Comparison of ENCODE assay signal across 8 mouse cellular contexts in the genomic region with DNA sequence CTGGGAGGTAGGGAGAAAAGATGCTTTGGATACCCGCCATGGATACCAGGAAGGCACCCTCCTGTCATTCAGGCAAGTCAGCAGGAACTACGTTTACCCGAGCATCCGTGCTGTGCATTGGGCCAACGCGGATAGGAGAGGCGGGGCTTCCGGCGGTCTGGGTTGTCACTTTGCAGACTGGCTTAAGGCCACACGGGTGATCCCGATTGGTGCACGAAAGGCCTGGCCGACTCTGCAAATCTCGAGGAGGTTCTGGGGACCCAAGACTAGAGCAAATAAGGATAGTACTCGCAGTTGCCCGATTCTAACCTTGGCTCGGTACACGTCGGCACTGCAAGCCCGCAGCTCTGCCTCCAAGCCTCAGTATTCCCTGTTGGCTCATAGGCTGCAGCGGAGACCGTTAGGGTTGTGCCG. TPM values are rescaled to one million over a fixed set of nuclear protein-coding genes. Genes with fewer than 3 reads are reported as not detected.
DNase-seq lines count a peak whose midpoint lies in the region; ATAC-seq and TF ChIP-seq lines count a peak whose summit lies in the region.

A gene (plus strand): TSS at position 161 of the 414 bp plus-strand sequence.

- H3K4me3 ChIP-seq in kidney, embryonic 14.5 days (ENCODE audit: low read length): peak within 1 kb of the TSS; percentile 90
- H3K4me3 ChIP-seq in limb, embryonic 15.5 days: peak within 1 kb of the TSS; percentile 92
- peak within 1 kb of the TSS; percentile 85 for H3K4me3 ChIP-seq in midbrain, postnatal 0 days (ENCODE audit: low read depth, low read length)

- H3K27me3 ChIP-seq in kidney, embryonic 14.5 days (ENCODE audit: control insufficient read depth, insufficient read depth, low read length): no peaks in the 10 kb centered on the region
- H3K27me3 ChIP-seq in limb, embryonic 15.5 days: no peaks in the 10 kb centered on the region
- no peaks in the 10 kb centered on the region for H3K27me3 ChIP-seq in midbrain, postnatal 0 days (ENCODE audit: insufficient read depth, low read length)

- peak; percentile 91 for DNase-seq in CD4-positive helper T cell, adult 2 months (ENCODE audit: low read depth, low spot score)
- peak; percentile 97 for DNase-seq in brain, embryonic 14.5 days (ENCODE audit: low read depth)
- peak; percentile 92 to 94 for DNase-seq in heart, adult 9 months (ENCODE audit: low spot score in 2 of 2)
- peak; percentile 94 for DNase-seq in midbrain, postnatal 0 days (ENCODE audit: low spot score)
- peak; percentile 69 to 78 for DNase-seq in spleen, postnatal 14 days (ENCODE audit: low spot score in 2 of 2)

- H3K9me3 ChIP-seq in kidney, embryonic 14.5 days (ENCODE audit: control insufficient read depth, low read length): no peaks in the 10 kb centered on the region
- no peaks in the 10 kb centered on the region for H3K9me3 ChIP-seq in limb, embryonic 15.5 days
- no peaks in the 10 kb centered on the region for H3K9me3 ChIP-seq in midbrain, postnatal 0 days (ENCODE audit: low read length)

- H3K9ac ChIP-seq in kidney, embryonic 14.5 days (ENCODE audit: low read depth, low read length): peak within 1 kb of the TSS; percentile 89
- peak within 1 kb of the TSS; percentile 92 for H3K9ac ChIP-seq in limb, embryonic 15.5 days
- peak within 1 kb of the TSS; percentile 87 for H3K9ac ChIP-seq in midbrain, postnatal 0 days (replicated peaks; ENCODE audit: low read length, poor library complexity, severe bottlenecking)

- H3K4me2 ChIP-seq in kidney, embryonic 14.5 days (replicated peaks; ENCODE audit: low read depth, low read length): peak within 1 kb of the TSS; percentile 94
- H3K4me2 ChIP-seq in limb, embryonic 15.5 days: peak within 1 kb of the TSS; percentile 84
- peak within 1 kb of the TSS; percentile 96 for H3K4me2 ChIP-seq in midbrain, postnatal 0 days (ENCODE audit: low read depth, low read length, poor library complexity, severe bottlenecking)

- H3K36me3 ChIP-seq in kidney, embryonic 14.5 days (ENCODE audit: control insufficient read depth, insufficient read depth, low read length): peaks cover 22% of the 10 kb centered on the region
- H3K36me3 ChIP-seq in limb, embryonic 15.5 days: peaks cover 22% of the 10 kb centered on the region
- H3K36me3 ChIP-seq in midbrain, postnatal 0 days (ENCODE audit: insufficient read depth, low read length): peaks cover 19% of the 10 kb centered on the region

- no peak for TF ChIP-seq CTCF in brain, embryonic 14.5 days (IDR thresholded peaks at IDR 0.05; ENCODE audit: borderline replicate concordance, extremely low read depth, insufficient read depth, insufficient read length)
- no peak for TF ChIP-seq CTCF in midbrain, postnatal 0 days (IDR thresholded peaks at IDR 0.05)

- peak within 1 kb of the TSS; percentile 86 for H3K27ac ChIP-seq in kidney, embryonic 14.5 days (ENCODE audit: low read depth, low read length)
- H3K27ac ChIP-seq in limb, embryonic 15.5 days: peak within 1 kb of the TSS; percentile 94
- H3K27ac ChIP-seq in midbrain, postnatal 0 days (ENCODE audit: low read depth, low read length): peak within 1 kb of the TSS; percentile 71

- WGBS in kidney, embryonic 14.5 days: 1% methylated on average over 23 of the region's 23 CpGs
- 0% methylated on average over 23 of the region's 23 CpGs for WGBS in limb, embryonic 15.5 days
- WGBS in midbrain, postnatal 0 days: under 1% methylated on average over 23 of the region's 23 CpGs

- peak; percentile 88 for ATAC-seq in erythroblast, adult 5-6 weeks (replicated peaks; ENCODE audit: low FRiP score, poor library complexity, severe bottlenecking)
- peak; percentile 90 for ATAC-seq in kidney, embryonic 14.5 days (ENCODE audit: low FRiP score, low TSS enrichment)
- peak; percentile 87 for ATAC-seq in limb, embryonic 15.5 days (ENCODE audit: insufficient number of reproducible peaks, low FRiP score, low TSS enrichment, low read depth)
- peak; percentile 89 for ATAC-seq in midbrain, postnatal 0 days (ENCODE audit: low FRiP score)

- TF ChIP-seq POLR2A in brain, embryonic 14.5 days (IDR thresholded peaks at IDR 0.05; ENCODE audit: borderline replicate concordance, extremely low read depth, insufficient read depth, insufficient read length, poor library complexity, severe bottlenecking): peak; percentile 47; the same call in 1 of the 2 replicates

- H3K4me1 ChIP-seq in kidney, embryonic 14.5 days (ENCODE audit: control insufficient read depth, insufficient read depth, low read length): peaks cover 16% of the 10 kb centered on the region; the same call in 1 of the 2 replicates
- peaks cover 17% of the 10 kb centered on the region for H3K4me1 ChIP-seq in limb, embryonic 15.5 days
- peaks cover 7% of the 10 kb centered on the region for H3K4me1 ChIP-seq in midbrain, postnatal 0 days (ENCODE audit: insufficient read depth, low read length)

RNA-seq across cellular contexts. Expression of the gene that starts here (rescaled TPM):
- polyA plus RNA-seq in brain, embryonic 14.5 days (2012; rRNA removed): 14.1 and 16.1 TPM in 2 replicates
- 2.1 and 2.3 TPM in 2 replicates for total RNA-seq in erythroblast, adult 5-6 weeks (2015; ENCODE audit: low replicate concordance)
- total RNA-seq in erythroblast, adult 5-6 weeks (2017; ENCODE audit: low replicate concordance): 2.1 and 2.5 TPM in 2 replicates
- 6.9 and 9.3 TPM in 2 replicates for polyA plus RNA-seq in kidney, embryonic 14.5 days (2014; fragmentation: Nextera tagmentation; extraction: Ambion mirVana)
- 13.3 and 13.5 TPM in 2 replicates for polyA plus RNA-seq in limb, embryonic 15.5 days (2015; fragmentation: Nextera tagmentation; extraction: Ambion mirVana)
- 31.7 and 35.4 TPM in 2 replicates for total RNA-seq in midbrain, postnatal 0 days (2014; rRNA removed)
- 7.7 and 9.0 TPM in 2 replicates for polyA plus RNA-seq in midbrain, postnatal 0 days (2015; fragmentation: Nextera tagmentation; extraction: Ambion mirVana)

Comparison
In these comparisons a context has a peak if more than half of its experiments do, and no peak if none do; other contexts are left out.
1. Peak in every context shown above with its lines: DNase-seq, ATAC-seq, H3K4me3 ChIP-seq and H3K27ac ChIP-seq.